Mouse (Mus musculus) cortical plate, adult 2 months (tissue): Measurements from ENCODE around the gene Fam107b.

ENCODE experiments used
- CTCF ChIP-seq: fragments of 200-500 bp; IDR thresholded peaks from 2 replicates; pipeline ENCODE4 v1.5.1; 2011; ENCODE audit warnings: mild to moderate bottlenecking, control low read depth, low read length; ENCODE audit not compliant: insufficient read depth; ENCODE audit errors: extremely low read depth
- POLR2A ChIP-seq: fragments of 200-500 bp; IDR thresholded peaks from 2 replicates; pipeline ENCODE4 v1.6.1; 2011; ENCODE audit warnings: mild to moderate bottlenecking, low read length, control low read depth; ENCODE audit not compliant: insufficient read depth; ENCODE audit errors: extremely low read depth

DNA sequence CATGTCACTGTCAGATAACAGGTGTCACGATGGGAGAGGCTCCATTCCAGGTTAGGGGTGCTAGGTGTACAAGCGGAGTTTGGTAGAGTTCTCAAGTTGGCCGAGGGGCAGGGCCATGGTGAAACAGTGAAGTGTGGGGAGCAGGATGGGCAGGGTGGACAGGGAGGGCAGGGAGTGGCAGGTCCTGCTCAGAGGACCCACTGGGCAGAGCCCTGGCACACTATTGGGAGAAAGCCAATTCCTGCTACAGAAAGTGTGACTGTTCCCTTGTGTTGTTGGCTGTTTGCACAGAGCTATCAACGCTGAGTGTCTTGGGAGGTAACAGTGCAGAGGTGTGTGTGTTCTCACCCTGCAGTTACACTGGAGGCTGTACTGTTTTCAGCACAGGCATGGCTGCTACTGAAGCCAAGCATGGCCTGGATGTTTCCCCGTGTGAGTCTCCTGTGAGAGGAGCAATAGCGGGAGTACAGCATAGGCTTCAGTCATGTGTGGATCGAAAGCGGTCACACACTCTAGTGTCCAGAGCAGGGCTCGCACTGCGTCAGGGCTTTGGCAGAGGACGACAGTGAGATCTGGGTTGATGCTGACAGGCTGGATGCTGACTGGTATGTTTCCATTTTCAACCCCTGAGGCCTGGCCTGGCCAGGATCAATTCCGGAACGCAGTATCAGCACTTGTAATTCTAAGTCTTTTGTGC lies 175.8 kb downstream of the Fam107b start:
- TF ChIP-seq POLR2A (no peak), CTCF (no peak)
